In the genomic region with DNA sequence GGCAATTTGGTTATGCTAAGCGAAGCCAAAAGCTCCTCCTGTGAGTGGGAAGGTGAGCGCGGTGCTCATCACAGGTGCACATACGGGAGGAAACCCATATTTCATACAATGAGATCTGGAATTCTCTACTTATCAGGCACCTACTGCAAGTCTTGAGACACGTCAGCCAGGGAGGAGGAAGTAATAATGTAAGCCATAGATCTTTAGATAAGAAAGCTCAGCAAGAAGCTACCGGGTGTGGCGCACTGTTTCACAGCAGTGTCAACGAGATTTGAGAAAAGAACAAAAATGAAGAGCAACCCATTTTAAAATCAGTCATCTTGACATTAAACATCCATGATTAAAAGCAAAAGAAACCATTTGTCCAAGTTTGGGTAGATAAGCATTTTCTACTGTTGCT, we compare ENCODE assay signal across 16 mouse cellular contexts.
"Had no signal": no experiment of that assay in that cellular context is flagged by ENCODE, and none has a peak within 500 bp of the region (broad histone marks: within the 10 kb centered on the region; RNA-seq: fewer than 3 reads in every experiment).

No protein-coding gene starts in this region.

- H3K27me3 ChIP-seq: kidney, embryonic 15.5 days; limb, embryonic 13.5 days; neural tube, embryonic 15.5 days; stomach, embryonic 15.5 days had no signal

- H3K4me2 ChIP-seq: kidney, embryonic 15.5 days; limb, embryonic 13.5 days; neural tube, embryonic 15.5 days; stomach, embryonic 15.5 days had no signal

- H3K9ac ChIP-seq: kidney, embryonic 15.5 days; limb, embryonic 13.5 days; liver, embryonic 14.5 days; neural tube, embryonic 15.5 days; stomach, embryonic 15.5 days had no signal

- H3K27ac ChIP-seq: kidney, embryonic 15.5 days; limb, embryonic 13.5 days; liver, embryonic 14.5 days; midbrain, embryonic 10.5 days; neural tube, embryonic 15.5 days; stomach, embryonic 15.5 days had no signal

- H3K36me3 ChIP-seq: limb, embryonic 13.5 days; neural tube, embryonic 15.5 days; stomach, embryonic 15.5 days had no signal

- H3K4me3 ChIP-seq: kidney, embryonic 15.5 days; limb, embryonic 13.5 days; midbrain, embryonic 10.5 days; neural tube, embryonic 15.5 days; stomach, embryonic 15.5 days had no signal

- DNase-seq: kidney, adult 2 months; kidney, postnatal 14 days; left cerebral cortex, postnatal 4 days; lung, adult 18-20 months; midbrain, embryonic 14.5 days; right cerebral cortex, adult 18-20 months; right cerebral cortex, postnatal 25 days; spleen, adult 18-20 months; thymus, adult 2 months; thymus, postnatal 25 days had no signal

- H3K9me3 ChIP-seq: kidney, embryonic 15.5 days; limb, embryonic 13.5 days; midbrain, embryonic 10.5 days; neural tube, embryonic 15.5 days; stomach, embryonic 15.5 days had no signal
